Mouse (Mus musculus): ENCODE results near the gene Rab17. TPM values are rescaled to one million over a fixed set of nuclear protein-coding genes. Genes with fewer than 3 reads are reported as not detected.
A peak's percentile ranks its signal among the peaks of the same experiment; 100 is the strongest.

Gene Rab17
- polyA plus RNA-seq, 1 experiment from 2014 or later, result 1.3 TPM

DNA sequence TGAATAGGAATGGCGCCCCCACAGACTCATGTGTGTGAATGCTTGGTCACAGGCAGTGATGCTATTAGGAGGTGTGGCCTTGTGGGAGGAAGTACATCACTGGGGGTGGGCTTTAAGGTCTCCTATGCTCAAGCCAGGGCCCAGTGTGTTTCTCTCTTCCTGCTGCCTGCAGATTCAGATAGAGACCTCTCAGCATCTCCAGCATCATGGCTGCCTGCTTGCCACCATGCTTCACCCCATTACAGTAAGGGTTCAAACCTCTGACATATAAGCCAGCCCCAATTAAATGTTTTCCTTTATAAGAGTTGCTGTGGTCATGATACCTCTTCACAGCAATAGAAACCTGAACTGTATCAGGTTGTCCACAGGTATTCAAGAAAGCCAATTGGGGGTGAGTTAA, 26.5 kb upstream of the Rab17 start:
- peaks cover 26% of the 10 kb centered on the region for H3K4me1 ChIP-seq (replicated peaks)
- ATAC-seq (ENCODE audit: insufficient number of reproducible peaks, low FRiP score), result no peak
- peaks cover 6% of the 10 kb centered on the region for H3K9me3 ChIP-seq (replicated peaks)
- H3K27ac ChIP-seq (ENCODE audit: poor library complexity, severe bottlenecking), result no peak overlapping the region
- 94% methylated on average over 1 of the region's 1 CpGs for WGBS
- no peak overlapping the region for H3K4me2 ChIP-seq
- H3K9ac ChIP-seq, result no peak overlapping the region
- H3K27me3 ChIP-seq (replicated peaks), result no peaks in the 10 kb centered on the region
- 0 out of 2 replicates have a peak, but pooled peaks cover 3% of the 10 kb centered on the region for H3K36me3 ChIP-seq
- H3K4me3 ChIP-seq, result no peak overlapping the region

DNA sequence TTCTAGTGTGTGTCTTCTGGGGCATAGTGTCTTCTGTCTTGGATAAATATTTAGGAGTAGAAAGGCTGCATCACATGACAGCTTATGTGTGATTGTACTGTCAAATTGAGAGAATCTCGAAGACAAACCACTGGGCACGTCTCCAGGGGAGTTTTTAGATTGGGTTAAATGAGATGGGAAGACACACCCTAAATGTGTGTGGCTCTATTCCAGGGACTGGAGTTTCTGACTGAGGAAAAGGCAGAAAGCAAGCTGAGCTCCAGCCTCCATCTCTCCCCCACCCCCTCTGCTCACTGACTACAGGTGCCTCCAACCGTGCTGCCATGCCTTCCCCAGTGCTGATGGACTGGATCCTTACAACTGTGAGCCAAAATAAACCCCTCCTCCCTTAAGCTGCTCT, 11.9 kb upstream of the Rab17 start:
- Histone ChIP-seq H3K9ac (no peak overlapping the region), H3K9me3 (replicated peaks) (no peaks in the 10 kb centered on the region), H3K36me3 (no peaks in the 10 kb centered on the region), H3K4me3 (no peak overlapping the region), H3K4me1 (replicated peaks) (peaks cover 11% of the 10 kb centered on the region), H3K27me3 (replicated peaks) (no peaks in the 10 kb centered on the region), H3K27ac (ENCODE audit: poor library complexity, severe bottlenecking) (no peak overlapping the region), H3K4me2 (no peak overlapping the region)
- ATAC-seq (ENCODE audit: insufficient number of reproducible peaks, low FRiP score), result no peak
- WGBS, result 71% methylated on average over 3 of the region's 3 CpGs

DNA sequence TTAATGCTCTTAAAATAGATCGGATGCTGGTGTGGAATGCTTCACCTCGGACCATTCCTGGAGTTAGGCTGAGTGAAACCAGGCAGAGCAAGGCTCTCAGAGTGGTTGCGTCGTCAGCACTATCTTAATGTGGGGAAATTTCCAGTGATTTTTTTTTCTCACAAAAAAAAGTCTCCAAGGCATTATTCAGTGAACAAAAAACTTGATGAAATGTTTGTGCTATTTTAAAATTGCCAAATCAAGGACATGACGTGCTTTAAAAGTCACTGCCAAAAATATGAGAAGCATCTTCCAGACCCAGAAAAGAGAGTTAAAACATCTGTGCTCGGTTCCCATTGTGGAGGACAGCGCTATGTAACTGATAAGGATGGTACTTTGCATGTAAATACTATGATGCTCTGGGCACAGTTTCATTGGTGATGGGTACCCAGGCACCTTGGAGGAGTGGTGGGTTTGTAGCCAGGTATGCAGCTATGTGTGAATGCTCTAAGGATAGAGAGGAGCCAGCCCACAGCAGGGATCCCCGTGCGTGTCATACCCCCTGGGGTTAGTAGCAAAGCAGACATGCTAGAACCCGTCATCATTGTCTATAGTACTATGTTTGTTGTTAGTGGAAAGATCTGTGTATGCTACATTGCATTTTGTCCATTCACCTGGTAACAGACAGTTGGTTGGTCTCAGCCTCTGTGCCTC, 11.3 kb upstream of the Rab17 start:
- 31% methylated on average over 10 of the region's 10 CpGs for WGBS
- no peak overlapping the region for H3K4me2 ChIP-seq
- H3K36me3 ChIP-seq, result no peaks in the 10 kb centered on the region
- no peak overlapping the region for H3K4me3 ChIP-seq
- H3K4me1 ChIP-seq (replicated peaks), result peaks cover 12% of the 10 kb centered on the region
- H3K9ac ChIP-seq, result no peak overlapping the region
- no peaks in the 10 kb centered on the region for H3K9me3 ChIP-seq (replicated peaks)
- no peak for ATAC-seq (ENCODE audit: insufficient number of reproducible peaks, low FRiP score)
- H3K27ac ChIP-seq (ENCODE audit: poor library complexity, severe bottlenecking), result peak overlapping the region; percentile 14
- no peaks in the 10 kb centered on the region for H3K27me3 ChIP-seq (replicated peaks)

DNA sequence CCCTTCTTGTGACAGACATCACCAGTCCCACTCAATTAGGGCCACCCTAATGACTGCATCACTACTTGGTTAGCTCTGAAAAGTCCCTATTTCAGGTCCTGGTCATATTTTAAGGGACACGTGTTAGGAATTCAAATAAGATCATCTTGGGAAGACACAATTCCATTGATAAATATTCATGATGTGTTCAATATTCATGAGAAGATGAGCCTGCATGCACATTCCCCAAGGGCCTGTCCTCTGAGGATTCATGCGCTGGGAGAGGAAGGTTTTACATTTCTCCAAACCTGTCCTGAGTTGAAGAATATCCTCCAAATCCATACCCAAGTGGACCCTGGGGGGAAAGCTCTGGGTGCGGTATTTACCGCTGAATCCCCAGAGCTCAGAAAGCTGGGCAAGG, 6.5 kb upstream of the Rab17 start:
- Histone ChIP-seq H3K27me3 (replicated peaks) (no peaks in the 10 kb centered on the region), H3K27ac (ENCODE audit: poor library complexity, severe bottlenecking) (no peak overlapping the region), H3K9me3 (replicated peaks) (no peaks in the 10 kb centered on the region), H3K36me3 (no peaks in the 10 kb centered on the region), H3K9ac (no peak overlapping the region), H3K4me1 (replicated peaks) (peaks cover 41% of the 10 kb centered on the region), H3K4me3 (no peak overlapping the region), H3K4me2 (no peak overlapping the region)
- 86% methylated on average over 4 of the region's 4 CpGs for WGBS
- no peak for ATAC-seq (ENCODE audit: insufficient number of reproducible peaks, low FRiP score)

DNA sequence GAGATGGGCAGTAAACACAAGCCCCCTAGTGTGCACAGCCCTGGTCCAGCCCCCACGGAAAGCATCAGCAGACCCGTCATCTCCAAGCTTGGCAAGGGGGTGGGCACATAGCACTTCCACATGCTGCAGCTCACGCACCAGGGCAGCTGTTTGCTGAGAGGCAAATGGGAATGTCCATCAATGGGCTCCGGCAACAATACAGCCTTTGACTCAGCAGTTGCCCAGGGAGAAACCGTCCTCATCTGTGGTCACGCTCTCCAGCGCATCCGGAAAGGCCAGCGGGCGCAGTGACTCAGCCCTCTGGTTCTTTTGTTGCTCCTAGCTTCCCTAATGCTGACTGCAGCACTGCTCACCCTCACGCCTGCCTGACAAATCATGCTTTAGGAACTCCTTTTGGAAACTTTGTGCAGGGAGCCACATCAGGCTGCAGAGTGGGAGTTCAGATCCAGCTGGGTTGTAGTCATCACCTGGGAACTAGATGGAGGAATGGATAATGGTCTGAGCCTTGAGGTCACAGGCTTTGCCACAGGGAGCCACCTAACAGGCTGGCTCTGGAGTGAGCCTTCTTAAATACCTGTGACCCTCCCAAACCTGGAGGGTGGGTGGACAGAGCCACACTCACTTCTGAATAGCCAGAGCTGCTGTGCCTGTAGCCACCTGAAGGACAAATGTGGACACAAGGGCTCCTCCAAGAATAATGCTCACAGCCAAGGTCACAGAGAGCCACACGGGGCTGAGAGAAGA, 5.6 kb upstream of the Rab17 start:
- WGBS, result 22% methylated on average over 12 of the region's 12 CpGs
- Histone ChIP-seq H3K9me3 (replicated peaks) (no peaks in the 10 kb centered on the region), H3K4me2 (peak overlapping the region; percentile 18), H3K27me3 (replicated peaks) (no peaks in the 10 kb centered on the region), H3K36me3 (no peaks in the 10 kb centered on the region), H3K4me1 (replicated peaks) (peaks cover 42% of the 10 kb centered on the region), H3K4me3 (no peak overlapping the region), H3K27ac (ENCODE audit: poor library complexity, severe bottlenecking) (0 out of 2 replicates have a peak overlapping the region, but pooled peaks have one; percentile 38), H3K9ac (no peak overlapping the region)
- ATAC-seq (ENCODE audit: insufficient number of reproducible peaks, low FRiP score), result 0 out of 2 replicates have a peak, but pooled peaks have one; percentile 43

DNA sequence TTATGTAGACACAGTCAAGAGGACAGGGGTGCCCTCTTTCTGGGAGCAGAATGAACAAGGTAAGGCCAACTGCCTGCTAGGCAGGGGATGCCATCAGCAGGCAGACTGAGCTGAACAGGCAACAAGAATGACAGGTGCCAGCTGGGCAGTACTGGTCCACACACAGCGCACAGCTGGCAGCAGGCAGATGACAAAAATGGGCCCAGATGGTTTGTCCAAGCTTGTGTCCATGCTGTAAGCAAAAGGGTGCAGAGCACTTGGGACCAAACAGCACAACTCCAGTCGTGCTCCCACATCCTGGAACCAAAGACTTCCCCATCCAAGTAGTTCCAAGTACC, 4.1 kb upstream of the Rab17 start:
- H3K27ac ChIP-seq (ENCODE audit: poor library complexity, severe bottlenecking), result no peak overlapping the region
- WGBS, result 83% methylated on average over 2 of the region's 2 CpGs
- no peaks in the 10 kb centered on the region for H3K9me3 ChIP-seq (replicated peaks)
- H3K4me2 ChIP-seq, result peak overlapping the region; percentile 27; the same call in 1 of the 2 replicates
- H3K4me3 ChIP-seq, result no peak overlapping the region
- no peaks in the 10 kb centered on the region for H3K36me3 ChIP-seq
- H3K9ac ChIP-seq, result peak overlapping the region; percentile 69
- peaks cover 53% of the 10 kb centered on the region for H3K4me1 ChIP-seq (replicated peaks)
- no peaks in the 10 kb centered on the region for H3K27me3 ChIP-seq (replicated peaks)
- no peak for ATAC-seq (ENCODE audit: insufficient number of reproducible peaks, low FRiP score)

DNA sequence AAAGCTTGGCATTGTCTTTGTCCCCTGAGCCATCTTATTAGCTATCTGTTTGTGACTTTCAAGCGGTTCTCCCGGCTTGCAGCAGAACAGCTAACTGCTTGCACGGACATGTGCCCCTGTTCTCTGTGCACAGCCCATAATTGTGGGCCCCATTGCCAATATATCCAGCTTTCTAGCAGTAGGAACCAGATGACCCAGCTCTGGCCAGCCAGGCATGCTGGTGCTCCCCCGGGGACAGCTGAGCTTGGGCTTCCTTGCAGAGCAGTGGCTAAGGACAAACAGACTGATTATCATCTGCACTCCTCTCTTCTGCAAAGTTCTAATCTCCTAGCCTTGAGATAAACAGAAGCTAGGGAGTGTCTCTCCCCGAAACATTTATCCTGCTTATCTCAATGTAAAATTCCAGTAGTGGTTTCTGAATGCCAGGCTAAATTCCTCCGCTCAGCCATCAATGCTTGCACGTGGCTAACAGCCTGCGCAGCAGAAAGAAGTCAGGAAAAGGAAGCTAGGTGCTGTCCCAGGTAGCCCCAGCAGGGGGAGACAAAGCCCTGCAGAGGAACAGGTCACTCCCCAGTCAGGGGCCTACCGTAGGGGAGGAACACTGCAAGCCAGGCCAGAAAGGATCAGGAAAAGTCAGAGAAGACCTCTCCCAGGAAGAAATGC, 3.6 kb upstream of the Rab17 start:
- no peaks in the 10 kb centered on the region for H3K9me3 ChIP-seq (replicated peaks)
- H3K4me1 ChIP-seq (replicated peaks), result peaks cover 56% of the 10 kb centered on the region
- H3K4me2 ChIP-seq, result peak overlapping the region; percentile 27; the same call in 1 of the 2 replicates
- ATAC-seq (ENCODE audit: insufficient number of reproducible peaks, low FRiP score), result peak; percentile 71
- H3K27me3 ChIP-seq (replicated peaks), result no peaks in the 10 kb centered on the region
- peak overlapping the region; percentile 69 for H3K9ac ChIP-seq
- no peaks in the 10 kb centered on the region for H3K36me3 ChIP-seq
- 15% methylated on average over 9 of the region's 9 CpGs for WGBS
- no peak overlapping the region for H3K27ac ChIP-seq (ENCODE audit: poor library complexity, severe bottlenecking)
- H3K4me3 ChIP-seq, result no peak overlapping the region

DNA sequence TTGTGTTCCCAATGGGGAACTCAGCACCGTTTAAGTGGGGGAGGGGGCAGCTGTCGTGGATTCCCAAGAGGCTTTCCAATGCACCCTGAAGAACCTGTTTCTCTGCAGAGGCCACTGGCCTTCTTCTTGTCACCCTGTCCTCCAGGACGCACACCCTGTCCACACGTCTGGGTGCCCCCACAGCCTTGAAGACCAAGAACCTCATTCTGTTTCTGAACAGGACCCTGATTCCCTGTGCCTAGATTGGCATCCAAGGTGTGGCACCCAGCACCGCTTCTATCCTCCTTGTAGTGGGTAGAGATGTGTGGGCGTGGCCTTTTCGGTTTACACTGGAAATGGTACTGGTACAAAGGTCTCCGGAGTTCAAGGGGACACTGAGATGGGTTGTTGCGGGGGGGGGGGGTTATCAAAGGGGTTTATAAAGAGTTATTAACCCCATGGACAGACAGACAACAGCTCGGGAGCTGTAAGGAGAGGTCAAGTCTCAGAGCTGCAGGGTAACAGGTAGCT, 475 bp upstream of the Rab17 start:
- Histone ChIP-seq H3K4me1 (replicated peaks) (peaks cover 52% of the 10 kb centered on the region), H3K4me3 (no peak overlapping the region), H3K9ac (no peak overlapping the region), H3K9me3 (replicated peaks) (no peaks in the 10 kb centered on the region), H3K27ac (ENCODE audit: poor library complexity, severe bottlenecking) (no peak overlapping the region), H3K36me3 (no peaks in the 10 kb centered on the region), H3K4me2 (no peak overlapping the region), H3K27me3 (replicated peaks) (no peaks in the 10 kb centered on the region)
- WGBS, result 75% methylated on average over 10 of the region's 10 CpGs
- ATAC-seq (ENCODE audit: insufficient number of reproducible peaks, low FRiP score), result no peak

DNA sequence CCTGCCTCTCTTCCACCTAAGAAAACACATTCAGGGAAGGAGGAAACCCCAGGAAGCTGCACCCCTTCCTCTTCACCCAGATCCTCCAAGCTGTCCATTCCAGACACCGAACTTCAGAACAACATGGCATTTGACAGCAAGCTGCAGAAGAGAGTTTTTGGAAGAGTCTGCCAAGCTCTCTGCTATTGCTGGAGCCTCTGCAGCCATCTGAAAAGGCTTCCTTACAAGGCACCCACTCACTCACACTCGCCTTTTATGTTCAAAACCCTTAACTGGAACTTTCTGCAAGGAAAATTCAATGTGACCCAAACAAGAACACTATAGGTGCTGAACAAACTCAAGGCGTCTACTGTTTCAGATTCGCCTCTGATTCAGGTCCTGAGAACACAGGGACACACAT, 812 bp downstream of the Rab17 start:
- Histone ChIP-seq H3K4me2 (peak overlapping the region; percentile 17; the same call in 1 of the 2 replicates), H3K9ac (peak overlapping the region; percentile 38), H3K9me3 (replicated peaks) (no peaks in the 10 kb centered on the region), H3K27ac (ENCODE audit: poor library complexity, severe bottlenecking) (no peak overlapping the region), H3K4me1 (replicated peaks) (peaks cover 47% of the 10 kb centered on the region), H3K27me3 (replicated peaks) (no peaks in the 10 kb centered on the region), H3K36me3 (no peaks in the 10 kb centered on the region), H3K4me3 (no peak overlapping the region)
- 74% methylated on average over 4 of the region's 4 CpGs for WGBS
- no peak for ATAC-seq (ENCODE audit: insufficient number of reproducible peaks, low FRiP score)

DNA sequence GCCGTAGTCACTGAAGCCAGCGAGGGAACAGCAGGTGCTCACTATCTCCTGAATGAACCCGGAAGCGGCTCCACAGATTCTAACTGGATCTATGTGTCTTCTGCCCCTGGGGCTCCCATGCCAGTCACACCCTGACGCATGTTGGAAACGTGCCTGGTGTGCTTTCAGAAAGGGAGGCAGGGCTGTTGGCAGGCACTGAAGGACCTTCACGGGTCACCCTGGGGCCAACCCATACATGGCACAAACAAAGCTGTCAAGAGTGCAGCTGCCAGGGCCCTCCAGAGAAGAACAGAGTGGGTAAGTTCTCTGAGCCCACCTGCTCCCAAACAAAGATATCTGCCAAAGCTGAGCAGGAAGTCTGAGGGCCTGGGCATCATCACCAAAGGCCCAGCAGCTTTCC, 1.9 kb downstream of the Rab17 start:
- peaks cover 38% of the 10 kb centered on the region for H3K4me1 ChIP-seq (replicated peaks)
- no peak overlapping the region for H3K4me3 ChIP-seq
- 68% methylated on average over 7 of the region's 7 CpGs for WGBS
- H3K4me2 ChIP-seq, result no peak overlapping the region
- no peak for ATAC-seq (ENCODE audit: insufficient number of reproducible peaks, low FRiP score)
- no peak overlapping the region for H3K27ac ChIP-seq (ENCODE audit: poor library complexity, severe bottlenecking)
- H3K27me3 ChIP-seq (replicated peaks), result no peaks in the 10 kb centered on the region
- H3K36me3 ChIP-seq, result no peaks in the 10 kb centered on the region
- H3K9ac ChIP-seq, result no peak overlapping the region
- H3K9me3 ChIP-seq (replicated peaks), result no peaks in the 10 kb centered on the region

DNA sequence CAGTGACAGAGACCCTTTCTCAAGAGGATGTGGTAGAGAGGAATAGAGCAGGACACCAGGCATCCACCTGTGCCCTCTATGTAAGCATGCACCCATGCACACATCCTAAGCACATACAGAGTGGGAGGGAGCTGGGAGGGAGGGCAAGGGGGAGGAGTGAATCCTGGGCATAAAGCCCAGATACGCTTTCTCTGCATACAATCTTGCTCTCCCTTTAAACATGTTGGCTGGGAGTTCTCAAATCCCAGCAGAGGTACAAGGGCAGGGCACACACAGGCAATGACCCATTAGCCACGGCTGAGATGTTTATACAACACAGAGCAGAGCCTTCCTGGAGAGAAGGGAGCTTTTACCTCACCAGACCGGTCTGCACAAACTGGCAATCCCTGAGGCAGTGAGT, 6.5 kb downstream of the Rab17 start:
- Histone ChIP-seq H3K4me2 (no peak overlapping the region), H3K27ac (ENCODE audit: poor library complexity, severe bottlenecking) (no peak overlapping the region), H3K27me3 (replicated peaks) (peaks cover 38% of the 10 kb centered on the region), H3K4me1 (replicated peaks) (peaks cover 10% of the 10 kb centered on the region), H3K36me3 (no peaks in the 10 kb centered on the region), H3K9ac (no peak overlapping the region), H3K4me3 (no peak overlapping the region), H3K9me3 (replicated peaks) (no peaks in the 10 kb centered on the region)
- WGBS, result 30% methylated on average over 3 of the region's 3 CpGs
- ATAC-seq (ENCODE audit: insufficient number of reproducible peaks, low FRiP score), result peak; percentile 27; the same call in 1 of the 2 replicates

Data from heart, embryonic 12.5 days (tissue).